Mouse (Mus musculus) brain, embryonic 14.5 days (tissue): Measurements from ENCODE around the gene Bach1.

Experiments used
- CTCF ChIP-seq: fragments of 200-500 bp; IDR thresholded peaks from 2 replicates; pipeline ENCODE4 v1.5.1; 2012; ENCODE audit warnings: inconsistent platforms, mild to moderate bottlenecking, moderate library complexity, borderline replicate concordance; ENCODE audit not compliant: insufficient read depth, insufficient read length; ENCODE audit errors: extremely low read depth
- POLR2A ChIP-seq: fragments of 200-500 bp; IDR thresholded peaks from 2 replicates; pipeline ENCODE4 v1.6.1; 2012; ENCODE audit warnings: mild to moderate bottlenecking, inconsistent platforms, borderline replicate concordance; ENCODE audit not compliant: poor library complexity, insufficient read depth, insufficient read length, severe bottlenecking; ENCODE audit errors: extremely low read depth

GRCm38 (mm10) chr16:87758016-87758415 is 59.3 kb downstream of the Bach1 start:
- TF ChIP-seq CTCF (no peak), POLR2A (no peak)
